Mouse (Mus musculus): ENCODE data around the gene Herc4.

Gene Herc4

DNA sequence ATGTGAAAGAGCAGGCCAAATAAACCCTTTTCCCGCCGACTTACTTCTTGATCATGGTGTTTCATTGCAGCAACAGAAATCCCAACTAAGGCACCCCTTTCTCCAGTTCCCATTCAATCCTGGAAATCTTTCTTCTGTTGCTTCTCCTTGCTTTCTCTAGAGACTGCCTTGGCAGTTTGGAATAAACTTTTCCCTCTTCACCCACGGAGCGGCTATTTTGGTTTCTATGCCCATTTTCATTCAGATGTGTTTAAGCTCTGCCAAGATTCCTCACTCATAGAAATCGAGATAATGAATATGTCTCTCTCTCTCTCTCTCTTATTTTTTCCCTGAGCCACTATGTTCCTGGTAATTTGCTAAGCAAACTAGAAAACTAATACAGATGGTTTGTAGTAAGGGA, 108.5 kb downstream of the Herc4 start:
- no peak for DNase-seq (ENCODE audit: low spot score)

DNA sequence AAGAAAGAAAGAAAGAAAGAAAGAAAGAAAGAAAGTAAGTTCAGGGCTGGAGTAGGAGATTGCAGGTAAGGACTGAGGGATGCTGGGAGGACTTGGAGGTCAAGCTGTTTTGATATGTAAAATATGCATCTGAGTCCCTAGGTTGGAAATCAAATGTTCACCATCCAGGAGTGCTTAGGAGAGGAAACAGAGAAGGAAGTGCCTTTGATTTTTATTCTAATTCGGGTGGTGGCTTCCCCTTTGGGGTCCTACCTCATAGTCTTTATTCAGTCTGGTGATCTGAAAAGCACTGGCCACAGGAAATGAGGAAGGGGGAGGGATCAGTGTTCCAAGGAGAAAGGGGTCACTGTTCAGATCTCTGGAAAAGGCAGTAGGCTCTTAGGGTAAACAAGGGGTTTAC, 116.9 kb downstream of the Herc4 start:
- DNase-seq (ENCODE audit: low spot score): no peak

DNA sequence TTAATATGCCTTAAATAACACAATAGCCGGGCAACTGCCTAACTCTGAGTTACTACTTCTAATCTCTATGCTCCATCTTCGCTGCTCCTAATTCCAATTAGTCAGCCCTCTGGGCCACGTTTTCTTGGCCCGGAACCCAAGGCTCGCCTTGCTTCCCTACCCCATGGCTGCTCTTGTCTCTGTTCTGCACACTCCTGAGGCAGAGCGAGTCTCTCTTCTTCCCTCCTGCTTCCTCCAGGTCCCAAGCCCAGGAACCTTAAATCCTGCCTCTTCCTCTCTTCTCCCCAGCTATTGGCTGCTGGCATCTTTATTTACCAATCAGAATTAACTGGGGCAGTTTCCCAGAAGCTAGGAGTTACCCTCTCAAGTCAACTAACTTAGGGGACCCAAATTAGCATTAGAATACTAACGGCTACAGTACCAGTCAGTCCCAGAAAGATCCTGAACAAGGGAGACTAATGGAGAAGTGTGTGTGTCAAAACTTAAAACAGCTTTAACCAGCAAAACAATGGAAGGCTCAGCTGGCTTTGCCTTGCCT, 122.4 kb downstream of the Herc4 start:
- no peak for DNase-seq (ENCODE audit: low spot score)

DNA sequence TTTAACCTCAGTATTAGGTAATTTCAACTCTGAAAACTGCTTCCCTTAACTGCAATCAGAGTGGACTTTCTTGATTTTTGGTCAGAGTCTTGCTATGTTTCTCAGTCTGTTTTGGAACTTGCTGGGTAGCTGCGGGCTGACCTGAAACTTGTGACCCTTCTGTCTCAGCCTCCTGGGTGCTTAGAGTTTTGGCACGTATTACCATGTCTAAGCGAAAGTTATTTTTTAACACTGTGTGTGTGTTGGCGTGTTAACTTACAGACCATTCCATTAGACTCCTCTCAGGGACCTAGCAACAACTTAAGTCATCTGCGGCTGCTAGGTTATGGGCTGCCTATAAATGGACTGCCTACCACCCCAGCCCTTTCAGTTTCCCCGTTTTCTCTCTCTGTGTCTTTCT, 123.8 kb downstream of the Herc4 start:
- no peak for DNase-seq (ENCODE audit: low spot score)

All from yolk sac, embryonic 10.5 days (tissue).